Mouse (Mus musculus) adrenal gland, postnatal 4 days (tissue): ENCODE measurements at regions not wholly inside any gene's neighbourhood (a gene's known extent, or its start where the extent isn't known, plus 50 kb on each side); places are given as distances from the start of the nearest gene placed in this dataset.

Experiments
- DNase-seq, 2 experiments: peaks; one replicate each; pipeline ENCODE4 v3.0.0; 2021 to 2022; ENCODE audit warnings: low spot score in 2 of 2, mixed read lengths in 2 of 2

- no peak for DNase-seq
Observed at GRCm38 (mm10) chr4:9035350-9035749, 796.5 kb upstream of the Car8 start.

- no peak for DNase-seq
Observed at GRCm38 (mm10) chr4:9034280-9034679, 795.4 kb upstream of the Car8 start.

GRCm38 (mm10) chr4:9033106-9033642 is 794.3 kb upstream of the Car8 start:
- no peak for DNase-seq

GRCm38 (mm10) chr4:9031634-9032033 is 792.8 kb upstream of the Car8 start:
- no peak for DNase-seq

DNA sequence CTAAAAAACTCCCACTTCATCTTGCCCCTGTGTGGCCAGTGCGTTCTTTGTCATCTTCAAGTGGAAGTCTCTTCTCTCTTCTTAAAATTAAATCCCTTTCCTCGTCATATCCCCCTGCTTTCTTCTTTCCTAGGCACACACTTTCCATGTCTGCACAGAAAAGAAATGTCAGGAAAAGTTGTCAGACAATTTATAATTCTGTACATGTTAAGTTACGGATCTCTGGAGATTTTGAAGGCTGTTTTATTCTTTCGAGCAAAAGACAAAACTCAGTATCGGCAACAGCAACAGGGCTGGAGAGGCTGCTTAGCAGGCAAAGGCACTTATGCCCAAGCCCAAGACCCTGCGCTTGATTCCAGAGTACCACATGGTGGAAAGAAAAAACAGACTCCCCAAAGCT is 790.1 kb upstream of the Car8 start:
- no peak for DNase-seq

GRCm38 (mm10) chr4:9028475-9028874 is 789.6 kb upstream of the Car8 start:
- DNase-seq: no peak

- peak; percentile 60 to 76 for DNase-seq
Observed at GRCm38 (mm10) chr4:9027798-9028404, 789.1 kb upstream of the Car8 start.

- DNase-seq: no peak
Observed at GRCm38 (mm10) chr4:9027383-9027782, 788.5 kb upstream of the Car8 start.

GRCm38 (mm10) chr4:9026841-9027240 is 788.0 kb upstream of the Car8 start:
- DNase-seq: no peak

GRCm38 (mm10) chr4:9025821-9026470 is 787.1 kb upstream of the Car8 start:
- no peak for DNase-seq

- no peak for DNase-seq
Observed at GRCm38 (mm10) chr4:9024216-9024925, 785.5 kb upstream of the Car8 start.

DNA sequence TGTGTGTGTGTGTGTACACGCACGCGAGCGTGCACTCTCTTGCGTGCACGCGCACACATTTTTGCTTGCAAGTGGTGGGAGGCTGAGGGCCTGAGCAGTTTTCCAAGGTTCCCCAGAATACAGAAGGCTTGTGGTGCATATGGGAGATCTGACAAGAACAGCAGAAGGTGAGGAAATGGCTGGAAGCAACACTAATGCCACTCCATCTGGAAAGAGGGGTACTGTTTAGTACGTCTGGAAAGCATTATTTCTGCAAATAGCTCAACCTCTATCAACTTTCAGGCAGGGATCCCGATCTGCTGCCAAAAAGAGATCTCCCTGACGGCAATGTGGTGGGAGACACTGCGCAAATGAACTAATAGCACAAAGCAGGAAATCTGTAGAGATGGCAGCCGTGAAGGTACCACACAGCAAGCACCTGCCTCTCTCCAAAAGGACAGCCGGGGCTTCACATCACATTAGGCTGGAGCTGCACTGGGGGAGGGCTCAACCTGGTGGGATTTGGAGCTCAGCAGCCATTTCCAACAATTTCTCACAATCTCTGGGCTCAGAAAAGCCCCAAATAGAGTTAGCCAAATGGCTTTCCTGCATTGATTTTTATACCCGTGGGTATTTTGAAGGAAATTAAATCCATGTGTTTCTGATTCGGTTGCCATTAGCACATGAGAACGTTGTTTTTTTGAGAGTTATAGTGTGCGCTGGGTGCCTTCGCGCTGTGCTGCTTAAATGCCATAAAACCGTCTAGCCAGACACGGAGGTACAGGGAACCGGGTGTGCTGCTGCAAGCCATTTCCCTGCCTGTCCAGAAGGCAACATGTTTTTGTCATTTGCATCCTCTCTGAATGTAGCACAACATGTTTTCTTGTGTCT is 780.6 kb upstream of the Car8 start:
- no peak for DNase-seq

DNA sequence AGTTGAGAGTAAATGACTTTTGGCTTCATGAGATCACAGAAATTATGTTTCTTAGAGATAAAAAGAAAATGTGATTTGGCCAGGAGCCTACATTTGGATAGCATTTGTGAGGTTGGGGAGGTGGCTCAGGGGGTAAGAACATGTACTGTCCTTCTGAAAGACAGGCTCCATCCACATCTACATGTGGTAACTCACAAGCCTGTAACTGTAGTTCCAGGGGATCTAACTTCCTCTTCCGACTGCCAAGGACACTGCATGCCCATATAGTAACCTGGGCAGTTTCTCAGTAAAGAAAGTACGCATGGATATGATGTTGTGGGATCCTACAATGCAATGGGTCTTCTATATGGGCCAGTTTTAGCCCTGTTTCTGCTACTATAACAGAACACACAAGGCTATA is 779.4 kb upstream of the Car8 start:
- DNase-seq: no peak

DNA sequence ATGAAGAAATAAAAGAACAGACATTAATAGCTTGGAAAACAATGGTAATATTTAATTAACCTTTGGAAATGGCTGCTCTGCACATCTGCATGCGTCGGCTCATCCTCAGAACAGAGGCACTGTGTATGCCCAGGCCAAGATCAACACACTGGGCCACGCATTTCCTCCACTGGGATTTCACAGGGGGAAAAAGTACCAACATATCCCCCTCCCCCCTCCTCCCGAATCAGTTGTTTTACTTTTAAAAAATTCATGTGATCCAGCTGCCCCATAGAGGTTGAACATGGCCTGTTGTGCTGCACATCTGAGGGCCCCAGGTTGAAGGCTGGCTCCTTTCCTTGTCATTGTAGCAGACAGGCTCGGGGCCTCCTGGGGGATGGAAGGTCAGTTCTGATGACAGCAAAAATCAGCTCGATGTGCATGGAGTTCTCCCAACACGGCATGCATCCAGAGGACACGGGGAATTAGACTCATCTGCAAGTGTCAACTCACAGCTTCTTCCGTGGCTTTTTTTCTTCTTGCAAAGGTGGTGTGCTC is 777.7 kb upstream of the Car8 start:
- no peak for DNase-seq

- no peak for DNase-seq
Observed at GRCm38 (mm10) chr4:9015528-9016503, 777.0 kb upstream of the Car8 start.

- no peak for DNase-seq
Observed at GRCm38 (mm10) chr4:9014986-9015385, 776.1 kb upstream of the Car8 start.

DNA sequence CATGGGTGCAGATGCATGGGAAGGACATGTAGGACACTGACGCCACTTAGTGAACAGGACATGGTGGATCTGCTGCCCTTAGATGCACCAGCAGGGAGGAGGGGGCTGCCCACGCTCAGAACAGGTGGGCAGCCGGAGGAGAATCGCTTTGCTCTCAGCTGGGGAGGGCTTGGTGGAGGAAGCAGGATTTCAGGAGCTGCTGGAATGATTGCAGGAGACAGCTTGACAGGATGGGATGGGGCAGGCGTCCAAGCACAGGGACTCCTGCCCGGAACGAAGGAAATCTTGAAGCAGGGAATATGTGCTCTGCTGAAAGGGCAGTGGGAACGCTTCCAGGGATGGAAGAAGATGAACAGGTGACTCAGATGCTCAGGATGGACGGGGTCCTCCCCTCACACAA is 773.9 kb upstream of the Car8 start:
- DNase-seq: no peak

DNA sequence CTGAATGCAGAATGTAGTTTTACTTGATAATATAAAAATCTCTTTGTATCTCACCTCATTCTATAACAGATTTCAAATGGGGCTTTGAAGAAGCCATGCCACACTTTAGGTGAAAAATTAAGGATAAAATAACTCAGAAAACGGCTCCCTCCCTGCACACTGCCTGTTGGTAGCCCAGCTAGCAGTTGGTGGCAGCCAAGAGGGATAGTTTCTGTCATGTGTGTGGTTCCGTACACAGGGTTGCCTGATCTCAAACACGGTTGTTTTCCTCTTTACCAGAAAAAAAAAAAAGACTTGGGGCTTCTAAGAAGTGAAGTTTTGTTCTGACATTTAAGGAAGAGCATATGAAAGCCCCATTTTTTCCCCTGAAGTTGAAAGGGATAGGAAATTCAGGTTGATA is 773.1 kb upstream of the Car8 start:
- DNase-seq: no peak

- no peak for DNase-seq
Observed at GRCm38 (mm10) chr4:9011129-9011518, 772.3 kb upstream of the Car8 start.
